Mouse (Mus musculus): ENCODE results near the gene Bend3. TPM values are rescaled to one million over a fixed set of nuclear protein-coding genes. Genes with fewer than 3 reads are reported as not detected.

Bend3 gene
- polyA plus RNA-seq (2014; fragmentation: Illumina TruSeq; extraction: RNeasy Lipid Tissue Mini Kit (QIAGEN cat#74804); ENCODE audit: insufficient read depth, low read depth, low replicate concordance): 1.1 TPM

DNA sequence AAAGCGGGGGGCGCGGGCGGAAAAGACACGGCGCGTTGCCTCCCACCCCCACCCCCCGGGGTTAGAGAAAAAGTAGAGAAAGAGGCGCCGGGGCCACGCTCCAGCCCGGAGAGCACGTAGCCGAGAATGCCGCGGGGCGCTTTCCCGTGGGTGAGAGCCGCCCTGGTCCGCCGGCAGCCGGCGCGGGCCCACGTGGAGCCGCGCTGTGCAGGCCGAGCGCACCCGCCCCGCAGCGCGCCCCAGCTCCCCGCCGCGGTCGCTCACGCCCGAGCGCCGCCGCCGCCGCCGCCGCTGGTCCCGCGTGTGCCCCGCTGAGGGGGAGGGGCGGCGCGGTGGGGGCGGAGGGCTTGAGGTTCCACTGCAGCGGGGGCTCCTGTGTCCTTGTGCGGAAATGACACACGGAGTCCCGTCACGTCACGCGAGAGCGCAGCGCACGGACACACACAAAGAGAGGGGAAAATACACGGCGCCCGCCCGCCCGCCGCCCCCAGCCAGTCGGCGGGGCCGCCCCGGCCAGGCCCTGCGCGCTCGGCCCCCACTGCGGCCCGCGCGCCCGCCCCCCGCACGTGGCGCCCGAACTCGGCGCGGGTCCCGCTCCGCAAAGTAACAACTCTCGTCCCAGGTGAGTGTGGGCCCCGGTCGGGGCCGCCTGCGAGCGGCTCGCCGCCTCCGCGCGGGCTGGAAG lies at the start of gene Bend3:
Gene Bend3 (plus strand): TSS at position 81 of the 685 bp plus-strand sequence.

DNA sequence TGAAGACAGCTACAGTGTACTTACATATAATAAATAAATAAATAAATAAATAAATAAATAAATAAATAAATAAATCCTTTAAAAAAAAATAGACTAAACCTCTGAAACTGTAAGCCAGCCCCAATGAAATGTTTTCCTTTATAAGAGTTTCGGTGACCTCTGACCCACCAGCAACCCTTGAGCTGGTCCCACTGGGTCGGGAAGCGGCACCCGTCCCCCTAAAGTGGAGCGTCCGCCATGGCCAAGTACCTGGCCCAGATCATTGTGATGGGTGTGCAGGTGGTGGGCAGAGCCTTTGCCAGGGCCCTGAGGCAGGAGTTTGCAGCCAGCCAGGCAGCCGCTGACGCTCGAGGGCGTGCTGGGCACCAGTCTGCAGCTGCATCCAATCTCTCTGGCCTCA lies 45.3 kb downstream of the Bend3 start, which contains the start of gene Gm9803:
Gene Gm9803 (plus strand): TSS at position 154 of the 400 bp plus-strand sequence.

DNA sequence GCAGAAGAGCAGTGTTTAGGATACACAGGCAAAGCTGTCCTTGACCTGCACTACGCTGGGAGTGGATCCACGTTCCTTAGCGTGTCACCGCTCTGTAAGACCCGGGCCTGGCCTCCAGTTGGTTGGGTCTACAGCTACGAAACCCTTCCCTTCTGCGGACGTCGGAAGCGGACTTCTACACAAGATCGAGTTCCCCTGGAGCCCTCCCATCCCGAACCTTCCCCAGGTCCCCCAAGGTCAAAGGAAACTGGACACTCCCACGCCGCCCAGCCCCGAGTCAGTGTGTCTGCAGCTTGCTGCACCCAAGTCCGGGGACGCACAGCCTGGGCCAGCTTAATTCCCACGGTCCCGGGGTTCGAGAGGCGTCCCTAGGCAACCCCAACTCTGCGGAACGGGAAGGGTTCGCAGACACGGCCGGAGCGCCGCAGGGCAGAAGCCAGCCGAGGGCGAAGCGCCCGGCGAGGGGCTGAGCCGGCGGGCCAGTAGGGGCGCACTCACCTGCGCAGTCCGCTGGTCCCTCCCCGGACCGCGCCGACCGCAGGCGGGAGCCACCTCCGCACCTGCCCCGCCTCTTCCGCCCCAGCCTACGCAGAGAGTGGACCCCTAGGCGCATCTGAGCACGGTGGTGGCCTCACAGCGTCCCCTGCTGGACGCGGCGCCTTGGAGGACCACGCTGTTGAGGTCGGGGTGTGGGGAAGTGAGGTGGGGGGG lies 62.0 kb downstream of the Bend3 start, which contains the start of gene 1700021F05Rik:
Gene 1700021F05Rik (minus strand): TSS at position 553 of the 711 bp plus-strand sequence.

Other genes with a start within 250 kb of the Bend3 start
- 7.2 TPM for gene Gm9803, start 45.3 kb downstream of the Bend3 start, polyA plus RNA-seq (2014; fragmentation: Illumina TruSeq; extraction: RNeasy Lipid Tissue Mini Kit (QIAGEN cat#74804); ENCODE audit: insufficient read depth, low read depth, low replicate concordance)
- 26.5 TPM for gene 1700021F05Rik, start 62.2 kb downstream of the Bend3 start, polyA plus RNA-seq (2014; fragmentation: Illumina TruSeq; extraction: RNeasy Lipid Tissue Mini Kit (QIAGEN cat#74804); ENCODE audit: insufficient read depth, low read depth, low replicate concordance)
- 246 TPM for gene Cd24a, start 99.5 kb downstream of the Bend3 start, polyA plus RNA-seq (2014; fragmentation: Illumina TruSeq; extraction: RNeasy Lipid Tissue Mini Kit (QIAGEN cat#74804); ENCODE audit: insufficient read depth, low read depth, low replicate concordance)